Mouse (Mus musculus): ENCODE results near the gene Tmem246.
"Not testable (repeated sequence)": the region's sequence is repeated elsewhere in the genome, so short reads cannot be mapped to it uniquely, and the experiment has no call there.

The Tmem246 gene

DNA sequence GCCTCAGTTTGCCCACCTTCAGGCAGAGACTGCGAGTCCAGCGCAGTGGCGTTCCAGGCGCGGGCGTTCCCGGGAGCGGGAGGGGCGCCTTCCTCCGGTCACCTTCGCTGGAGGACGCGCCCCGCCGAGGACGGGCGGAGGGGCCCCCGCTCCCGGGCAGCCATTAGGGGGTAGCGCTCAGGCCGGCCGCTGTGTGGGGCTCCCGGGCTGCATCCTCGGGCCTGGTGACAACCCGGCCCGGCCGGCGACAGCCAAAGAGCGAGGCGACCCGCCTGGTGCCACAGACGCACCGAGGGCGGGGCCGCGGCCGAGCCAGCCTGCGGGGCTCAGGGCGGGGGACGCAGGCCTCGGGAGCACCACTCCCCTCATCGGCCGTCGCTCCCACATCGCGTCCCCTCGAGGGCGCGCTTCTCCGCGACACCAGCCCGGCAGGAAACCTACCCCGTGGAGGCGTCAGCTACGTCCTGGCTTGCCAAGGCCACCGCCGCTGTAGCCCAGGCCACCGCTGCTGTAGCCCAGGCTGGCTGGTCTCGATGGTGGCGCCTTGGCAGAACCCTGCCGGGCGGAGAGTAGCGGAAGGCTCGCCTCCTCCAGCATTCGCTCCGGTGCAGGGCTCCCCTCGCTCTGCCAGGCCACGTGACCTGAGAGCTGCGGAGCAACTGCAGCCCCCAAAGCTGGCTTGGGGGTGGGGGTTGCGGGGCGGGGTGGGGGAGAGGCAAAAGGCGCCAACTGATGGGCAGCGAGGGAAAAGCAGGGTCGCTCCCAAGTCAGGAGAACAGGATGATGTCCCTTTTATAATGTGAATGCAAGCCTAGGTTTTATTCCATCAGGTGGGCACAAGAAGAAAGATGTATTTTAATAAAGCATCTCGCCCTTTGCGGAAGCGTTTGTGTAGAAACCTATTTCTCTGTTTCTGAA lies at the start of gene Tmem246:
Gene Tmem246 (minus strand): TSS at position 694 of the 918 bp plus-strand sequence.
- DNase-seq, result peak; percentile 88 to 89

DNA sequence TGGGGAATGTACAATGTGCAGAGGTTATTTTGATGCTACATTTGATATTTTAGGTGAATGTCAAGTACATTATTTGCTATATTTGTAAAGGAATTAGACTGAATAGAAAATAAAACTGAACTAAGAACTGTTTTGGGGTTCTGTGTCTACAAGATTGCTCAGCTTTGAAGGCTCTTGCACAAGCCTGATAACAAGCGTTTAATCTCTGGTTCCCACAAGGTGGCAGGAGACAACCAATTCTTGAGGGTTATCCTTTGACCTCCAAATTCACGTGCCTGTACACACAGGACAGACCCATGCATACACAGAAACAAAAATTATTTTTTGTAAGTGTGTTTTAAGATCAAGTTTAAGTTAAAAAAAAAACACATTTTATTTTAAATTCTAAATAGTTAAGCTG lies 42.2 kb upstream of the Tmem246 start:
- DNase-seq, result no peak

DNA sequence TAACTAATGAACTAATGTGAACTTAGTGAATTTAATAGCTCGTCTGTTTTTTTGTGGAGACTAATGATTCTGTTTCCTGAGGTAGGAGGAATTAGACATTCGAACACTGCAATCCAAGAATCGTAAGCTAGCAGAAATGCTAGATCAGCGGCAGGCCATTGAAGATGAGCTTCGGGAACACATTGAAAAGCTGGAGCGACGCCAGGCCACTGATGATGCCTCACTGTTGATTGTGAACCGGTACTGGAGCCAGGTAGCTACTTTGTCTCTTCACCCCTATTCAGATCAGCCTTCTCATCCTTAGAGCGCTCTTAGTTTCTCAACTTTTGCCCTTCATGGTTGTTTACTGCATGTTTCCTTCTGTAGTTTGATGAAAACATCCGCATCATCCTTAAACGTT lies 40.1 kb upstream of the Tmem246 start:
- DNase-seq, result peak; percentile 30 to 32

DNA sequence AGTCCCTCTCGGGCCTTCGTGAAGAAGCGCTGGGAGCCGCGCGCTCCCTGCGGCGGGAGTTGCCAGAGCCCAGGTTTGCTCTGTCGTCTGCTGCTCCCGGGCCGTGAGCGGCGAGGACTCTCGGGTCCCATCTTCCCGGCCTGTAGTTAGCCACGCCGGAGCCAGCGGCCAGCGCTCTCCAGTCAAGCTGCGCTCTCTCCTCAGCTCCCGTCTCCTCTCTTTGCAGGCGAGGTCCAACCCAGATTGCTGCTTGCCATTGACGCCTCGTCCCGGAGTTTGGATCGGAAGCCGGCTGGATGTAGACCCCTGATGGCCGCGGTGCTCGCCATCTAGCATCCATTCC lies 34.4 kb upstream of the Tmem246 start:
- DNase-seq, result no peak

DNA sequence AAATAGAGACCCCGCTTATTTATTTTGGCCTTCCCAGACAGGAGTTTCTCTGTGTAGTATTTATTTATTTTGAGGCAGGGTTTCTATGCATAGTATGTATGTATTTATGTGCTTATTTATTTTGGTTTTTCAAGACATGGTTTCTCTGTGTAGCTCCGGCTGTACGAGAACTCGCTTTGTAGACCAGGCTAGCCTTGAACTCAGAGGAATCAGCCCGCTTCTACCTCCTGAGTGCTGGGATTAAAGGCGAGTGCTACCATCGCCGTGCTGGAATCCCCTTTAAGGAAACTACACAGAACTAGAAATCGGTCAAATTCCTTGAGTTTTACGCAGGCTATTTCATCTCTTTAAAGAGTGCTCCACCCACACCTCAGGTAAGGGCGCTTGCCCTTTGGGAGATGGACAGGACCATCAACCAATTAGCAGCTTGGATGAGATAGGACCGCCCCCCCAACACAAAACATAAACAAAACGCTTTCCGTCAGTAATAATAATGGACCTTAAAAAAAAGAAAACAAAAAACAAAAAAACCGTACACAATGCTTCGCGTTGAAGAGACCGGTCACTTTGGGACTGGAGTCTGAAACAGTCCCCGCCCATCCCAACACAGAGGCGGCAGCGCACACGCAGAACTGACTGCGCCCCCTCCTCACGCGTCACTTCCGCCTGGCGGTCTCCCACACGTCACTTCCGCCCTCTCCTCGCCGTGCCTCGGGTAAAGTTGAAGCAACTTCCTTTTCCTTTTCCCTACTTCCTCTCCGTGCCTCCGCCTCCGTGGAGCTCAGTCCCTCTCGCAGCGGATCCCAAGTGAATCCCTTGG lies 33.9 kb upstream of the Tmem246 start, which contains the start of gene Rnf20:
Gene Rnf20 (plus strand): TSS at position 688 of the 820 bp plus-strand sequence.
- peak; percentile 98 for DNase-seq

DNA sequence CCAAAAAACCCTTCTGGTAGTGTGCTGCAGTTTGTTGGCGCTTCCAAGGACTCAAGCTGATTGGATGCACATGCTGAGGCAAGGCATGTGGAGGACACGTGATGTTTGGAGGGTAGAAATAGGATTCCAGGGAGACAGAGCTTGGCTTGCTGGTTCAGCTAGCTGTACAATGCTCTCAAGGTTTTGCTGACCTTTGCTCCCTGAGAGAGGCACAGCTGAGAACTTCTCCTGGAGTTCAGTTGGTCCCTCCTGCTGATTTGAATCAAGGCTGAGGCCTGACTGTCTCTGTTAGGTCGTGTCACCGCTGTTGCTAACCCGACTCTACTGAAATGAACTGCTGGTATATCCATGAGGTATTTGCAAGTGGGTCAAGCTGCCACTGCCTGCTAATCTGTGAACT lies 31.3 kb upstream of the Tmem246 start:
- no peak for DNase-seq

DNA sequence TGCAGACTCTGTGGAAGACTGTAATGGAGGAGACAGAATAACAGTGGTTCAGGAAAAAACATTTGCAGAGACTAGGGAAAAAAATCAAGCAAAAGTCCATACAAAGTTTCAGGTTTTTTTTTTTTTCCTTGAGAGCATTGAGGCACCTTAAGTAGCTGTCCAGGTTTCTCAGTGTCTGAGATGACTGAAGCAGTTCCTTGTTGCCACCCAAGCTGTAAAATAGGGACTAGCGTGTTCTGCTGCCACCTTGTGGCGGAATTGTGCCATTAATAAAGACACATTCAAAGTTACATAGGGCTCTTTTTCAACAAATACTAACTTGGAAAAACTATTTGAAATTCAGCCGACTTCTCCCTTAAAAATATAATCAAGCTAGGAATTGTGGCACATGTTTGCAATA lies 29.3 kb upstream of the Tmem246 start:
- peak; percentile 82 to 84 for DNase-seq

DNA sequence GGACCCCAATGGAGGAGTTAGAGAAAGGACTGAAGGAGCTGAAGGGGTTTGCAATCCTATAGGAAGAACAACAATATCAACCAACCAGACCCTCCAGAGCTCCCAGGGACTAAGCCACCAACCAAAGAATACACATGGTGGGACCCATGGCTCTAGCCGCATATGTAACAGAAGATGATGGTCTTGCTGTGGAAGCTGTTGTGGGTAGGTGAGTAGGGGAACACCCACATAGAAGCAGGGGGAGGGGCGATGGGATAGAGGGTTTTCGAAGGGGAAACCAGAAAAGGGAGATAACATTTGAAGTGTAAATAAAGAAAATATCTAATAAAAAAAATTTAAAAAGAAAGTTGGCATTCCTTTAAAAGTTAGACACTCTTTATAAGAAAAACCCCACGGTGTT lies 27.3 kb upstream of the Tmem246 start:
- not testable (repeated sequence) for DNase-seq

DNA sequence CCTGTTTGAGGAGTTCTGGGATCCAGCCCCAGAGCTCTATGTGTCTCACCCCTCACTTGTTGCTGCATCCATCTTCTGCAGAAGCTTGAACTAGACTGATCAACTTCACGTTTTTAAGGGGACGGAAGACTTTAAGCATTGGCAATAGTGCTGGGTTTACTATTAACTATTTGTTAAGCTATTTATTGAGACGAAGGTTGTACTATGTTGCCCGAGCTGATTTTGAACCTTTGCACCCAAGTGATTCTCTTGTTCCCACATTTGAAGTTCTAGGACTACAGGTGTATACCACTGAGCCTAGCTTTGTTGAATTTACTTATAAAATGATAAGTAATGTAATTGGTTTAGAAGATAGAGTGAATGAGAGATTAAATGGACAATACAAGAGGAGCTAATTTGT lies 26.2 kb upstream of the Tmem246 start:
- DNase-seq, result no peak

DNA sequence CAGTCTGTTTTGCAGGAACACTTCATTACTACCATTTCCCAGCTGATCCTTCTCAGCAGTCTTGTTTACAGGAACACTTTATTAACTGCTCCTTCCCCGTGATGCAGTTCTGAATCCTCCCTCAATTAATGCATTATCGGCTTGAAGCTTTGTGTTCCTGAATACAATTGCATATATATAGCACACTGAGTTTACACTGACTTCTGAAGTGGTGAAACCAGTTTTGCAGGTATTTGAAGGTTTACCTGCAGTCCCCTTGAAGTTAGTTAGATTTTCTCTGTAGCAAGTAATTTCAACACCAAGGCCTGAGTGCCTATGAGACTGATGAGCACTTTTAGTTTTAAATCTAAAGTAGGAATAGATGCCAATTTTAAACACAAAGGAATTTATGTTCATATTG lies 24.6 kb upstream of the Tmem246 start:
- no peak for DNase-seq

DNA sequence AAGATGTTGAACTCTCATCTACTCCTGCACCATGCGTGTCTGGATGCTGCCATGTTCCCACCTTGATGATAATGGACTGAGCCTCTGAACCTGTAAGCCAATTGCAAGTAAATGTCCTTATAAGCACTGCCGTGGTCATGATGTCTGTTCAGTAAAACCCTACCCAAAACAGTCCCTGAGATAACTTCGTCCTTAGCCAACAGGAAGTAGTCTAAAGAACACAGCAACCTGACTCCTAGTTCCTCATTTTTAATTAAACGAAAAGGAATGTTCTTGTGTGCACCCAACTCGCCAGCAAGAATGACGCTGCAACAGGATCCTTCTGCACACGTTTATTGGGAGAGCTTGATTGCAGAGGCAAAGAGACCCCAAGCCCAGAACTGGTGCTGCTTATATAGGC lies 22.2 kb upstream of the Tmem246 start:
- not testable (repeated sequence) for DNase-seq

DNA sequence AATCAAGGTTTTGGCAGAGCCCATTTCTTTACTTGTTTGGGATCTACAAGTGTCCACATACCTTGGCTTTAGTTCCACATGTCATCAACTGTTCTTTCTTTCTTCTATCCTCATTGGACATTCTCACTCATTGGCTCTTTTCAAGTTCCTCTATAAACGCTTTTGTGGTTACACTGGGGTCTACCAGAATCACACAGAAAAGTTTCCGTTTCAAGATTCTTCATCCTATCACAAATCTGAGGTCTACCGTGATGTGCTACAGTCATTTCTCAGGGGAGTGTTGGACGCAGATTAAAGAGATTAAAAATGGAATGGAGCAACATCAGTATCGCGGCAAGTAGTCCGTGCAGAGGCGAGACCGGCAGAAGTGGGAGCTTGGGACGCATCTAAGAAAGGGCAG lies 19.2 kb upstream of the Tmem246 start:
- DNase-seq, result no peak

DNA sequence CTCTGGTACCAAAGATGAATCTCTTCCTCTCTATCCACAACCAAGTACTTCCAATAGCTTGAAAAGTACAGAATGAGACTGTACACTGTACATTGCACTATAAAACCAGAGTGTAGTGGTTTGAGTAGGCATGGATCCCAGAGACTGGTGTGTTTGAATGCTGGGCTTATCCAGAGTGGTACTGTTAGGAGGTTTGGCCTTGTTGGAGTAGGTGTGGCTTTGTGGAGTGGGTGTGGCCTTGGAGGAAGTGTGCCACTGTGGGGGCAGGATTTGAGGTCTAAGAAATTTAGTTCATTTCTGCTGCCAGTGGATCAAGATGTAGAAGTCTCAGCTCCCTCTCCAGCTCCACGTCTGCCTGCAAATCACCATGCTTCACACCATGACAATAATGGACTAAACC lies 7.8 kb upstream of the Tmem246 start:
- no peak for DNase-seq

DNA sequence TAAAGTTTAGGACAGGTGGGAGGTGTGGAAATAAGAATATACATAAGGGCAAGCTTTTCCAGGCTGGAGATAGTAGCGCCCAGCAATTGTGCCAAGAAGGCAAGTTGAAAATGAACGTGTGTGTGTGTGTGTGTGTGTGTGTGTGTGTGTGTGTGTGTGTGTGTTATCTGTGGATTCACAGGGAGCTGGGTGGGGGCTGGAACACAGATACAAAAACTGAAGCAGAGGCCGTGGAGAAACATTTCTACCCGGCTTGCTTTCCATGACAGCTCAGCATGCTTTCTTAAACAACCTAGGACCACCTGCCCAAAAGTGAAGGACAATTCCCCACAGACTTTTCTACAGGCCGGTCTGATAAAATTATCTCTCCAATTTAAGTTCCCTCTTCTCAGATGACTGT lies 6.9 kb upstream of the Tmem246 start:
- no peak for DNase-seq

DNA sequence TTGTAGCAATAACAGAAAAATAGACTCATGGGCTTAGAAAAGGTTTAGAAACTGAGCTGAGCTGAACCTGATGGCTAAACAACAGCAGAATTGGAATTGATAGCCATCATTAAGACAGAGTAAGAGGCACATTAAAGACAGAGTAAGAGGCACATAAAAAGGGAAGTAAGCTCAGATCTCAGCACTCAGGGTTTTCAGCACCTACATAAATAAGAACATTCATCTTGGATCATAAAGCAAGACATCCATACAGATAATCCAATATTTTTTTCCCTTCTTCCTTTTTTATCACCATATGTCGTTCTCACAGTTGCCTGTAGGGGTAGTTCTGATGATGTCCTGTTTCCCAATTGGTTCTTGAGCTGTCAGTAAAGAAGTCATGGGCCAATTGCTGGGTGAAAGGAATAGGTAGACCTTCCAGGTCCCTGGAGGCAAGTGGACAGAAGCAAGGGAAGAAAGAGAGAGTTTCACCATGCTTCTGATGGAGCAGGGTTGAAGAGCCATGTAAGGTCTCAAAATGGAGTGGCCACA lies 6.4 kb upstream of the Tmem246 start:
- no peak for DNase-seq

DNA sequence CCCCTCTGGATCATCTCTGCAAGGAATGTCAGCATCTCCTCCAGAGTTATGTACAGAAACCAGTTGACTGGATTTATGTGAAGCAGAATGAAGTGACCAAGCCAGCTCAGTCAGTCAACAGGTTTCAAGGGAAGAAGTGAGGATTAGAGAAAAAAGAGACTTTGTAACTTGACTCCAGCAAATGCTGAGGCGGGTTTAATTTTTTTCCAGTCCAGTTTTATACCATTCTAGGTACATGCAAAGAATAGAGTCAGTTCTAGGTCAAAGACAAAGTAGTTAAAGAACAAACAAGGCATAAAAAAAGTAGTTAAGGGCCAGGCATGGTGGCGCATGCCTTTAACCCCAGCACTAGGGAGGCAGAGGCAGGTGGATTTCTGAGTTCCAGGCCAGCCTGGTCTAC lies 5.5 kb upstream of the Tmem246 start:
- no peak for DNase-seq

DNA sequence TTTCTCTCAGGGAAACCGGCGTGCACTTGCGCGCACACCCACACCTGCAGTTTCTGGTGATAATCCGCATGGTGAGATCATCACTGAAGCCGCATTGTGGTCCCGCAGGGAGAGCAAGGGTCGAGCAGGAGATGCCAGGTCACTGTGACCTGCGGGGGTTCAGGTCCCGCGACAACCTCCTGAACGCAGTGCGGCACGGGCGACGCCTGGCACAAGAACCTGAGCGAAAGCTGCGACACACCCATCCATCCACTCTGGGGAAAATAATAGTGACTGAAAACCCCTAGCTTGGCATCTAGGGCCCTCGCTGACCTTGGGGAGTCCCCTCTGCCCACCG lies 862 bp downstream of the Tmem246 start:
- DNase-seq, result peak in 1 of 2 experiments; percentile 61

DNA sequence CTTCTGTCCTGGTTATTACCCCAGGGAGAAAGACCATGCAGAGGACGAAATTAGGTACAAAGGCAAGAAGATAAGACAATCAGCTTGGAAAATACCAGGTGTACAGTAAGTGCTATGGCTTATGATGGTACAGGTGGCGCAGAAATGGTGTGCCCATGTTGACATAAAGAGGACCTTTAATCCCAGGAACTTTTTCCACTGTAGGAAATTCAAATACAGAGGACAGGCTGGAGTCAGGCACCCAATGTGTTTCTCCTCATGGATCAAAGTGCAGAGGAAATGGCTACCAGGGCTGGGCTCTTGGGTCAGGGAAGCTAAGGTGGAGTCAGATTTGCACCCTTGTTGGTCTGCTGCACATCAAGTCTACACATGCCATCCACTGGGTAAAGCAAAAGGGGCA lies 7.5 kb downstream of the Tmem246 start:
- no peak for DNase-seq

DNA sequence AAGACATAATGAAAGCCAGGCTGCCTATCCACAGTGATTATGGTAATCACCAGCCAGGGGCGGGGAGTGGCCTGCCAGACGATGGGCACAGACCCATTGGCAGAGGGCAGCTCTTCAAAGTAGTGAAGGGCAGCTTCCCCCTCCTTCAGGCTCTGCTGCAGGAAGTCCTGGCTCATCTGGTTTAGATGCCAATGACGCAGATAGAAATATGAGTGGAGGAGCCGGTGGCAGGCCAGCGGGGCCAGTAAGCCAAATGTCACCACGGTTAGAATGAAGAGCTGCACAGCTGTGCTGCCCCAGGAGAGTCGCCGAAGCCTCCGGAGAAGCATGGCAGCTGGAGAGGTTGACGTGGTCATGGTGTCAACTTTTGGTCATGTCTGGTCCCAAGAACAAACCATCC lies 10.9 kb downstream of the Tmem246 start:
- DNase-seq, result no peak

DNA sequence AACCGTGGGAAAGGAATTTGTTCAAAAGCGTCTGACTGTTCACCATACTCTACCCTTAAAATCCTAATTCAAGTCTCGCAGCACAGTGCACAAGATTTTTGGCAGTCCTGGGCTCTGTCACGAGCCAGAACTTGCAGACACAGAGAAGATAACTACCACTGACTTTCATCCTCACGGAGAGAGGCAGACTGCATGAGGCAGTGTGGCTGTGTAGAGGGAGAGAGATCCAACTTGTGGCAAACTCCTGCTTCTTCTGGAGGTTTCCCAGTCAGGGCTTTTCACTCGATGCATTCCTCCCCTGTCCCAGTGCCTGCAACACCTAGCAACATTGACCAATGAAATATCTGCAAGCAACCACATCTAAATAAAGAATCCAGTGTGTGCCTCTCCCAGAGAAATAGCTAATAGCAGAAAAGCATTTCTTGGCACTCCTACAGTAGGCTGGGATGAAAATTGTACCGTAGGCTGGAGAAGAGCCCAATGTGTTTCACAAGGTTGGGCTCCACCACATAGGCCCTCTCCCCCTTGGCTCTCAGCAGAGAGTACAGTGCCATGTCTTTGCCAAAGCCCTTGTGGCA lies 12.1 kb downstream of the Tmem246 start:
- DNase-seq, result no peak

DNA sequence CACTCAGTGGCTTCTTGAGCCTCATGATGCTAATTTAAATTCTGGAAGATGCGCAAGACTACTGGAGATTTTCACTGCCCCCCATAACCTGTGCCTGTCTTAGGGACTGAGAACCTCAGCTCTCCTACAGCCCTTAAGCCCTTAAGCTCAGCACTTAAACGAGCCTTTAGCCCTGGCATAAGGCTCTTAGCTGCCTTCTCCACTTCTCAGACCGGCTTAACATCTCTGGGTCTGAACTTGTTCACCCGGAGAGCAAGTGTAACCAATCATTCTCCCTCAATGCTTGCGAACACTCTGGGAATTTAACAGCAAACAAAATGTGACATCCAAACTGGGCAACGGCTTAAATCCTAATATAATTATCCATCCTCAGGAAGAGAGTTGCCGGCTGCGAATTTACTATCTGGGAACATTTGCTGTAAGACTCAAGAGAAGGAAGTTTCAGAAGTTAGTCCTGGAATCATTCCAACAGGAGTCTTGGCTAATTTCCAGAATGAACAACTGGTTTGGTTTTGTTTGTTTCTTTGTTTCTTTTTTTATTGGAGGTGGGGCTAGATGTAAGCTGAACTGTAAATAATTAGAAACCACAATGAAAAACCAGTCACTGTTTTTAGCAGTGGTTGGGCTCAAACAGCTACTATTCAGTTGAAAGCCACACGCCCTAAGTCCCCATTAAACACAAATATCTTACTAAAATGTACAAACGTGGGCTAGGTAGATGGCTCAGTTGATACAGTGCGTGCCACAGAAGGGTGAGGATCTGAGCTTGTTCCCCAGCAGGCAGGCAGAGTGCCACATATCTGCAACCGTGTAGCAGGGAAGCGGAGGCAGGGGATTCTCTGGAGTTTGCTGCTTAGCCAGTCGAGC lies 13.5 kb downstream of the Tmem246 start:
- peak in 1 of 2 experiments; percentile 20 for DNase-seq

DNA sequence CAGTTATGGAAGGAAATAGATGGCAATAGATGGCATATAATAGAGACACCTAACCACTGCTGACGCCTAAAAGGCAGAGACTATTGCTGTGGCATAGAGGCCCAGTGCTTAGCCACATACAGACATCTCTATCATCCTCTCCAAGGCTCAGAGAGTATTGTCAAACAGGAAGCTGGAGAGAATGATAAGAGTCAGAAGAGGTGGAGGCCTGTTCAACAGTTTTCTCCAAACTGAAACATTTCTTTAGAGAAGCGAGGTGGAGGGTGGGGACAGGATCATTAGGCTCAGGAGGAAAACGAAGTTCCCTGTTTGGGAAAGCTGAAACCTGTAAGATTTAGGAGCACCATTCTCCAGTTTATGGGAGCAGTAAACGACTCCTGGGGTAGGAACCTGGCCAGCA lies 16.4 kb downstream of the Tmem246 start:
- DNase-seq, result no peak

All from cerebellum, postnatal 10 days (tissue).